Mouse (Mus musculus) lung, postnatal 36 days (tissue): ENCODE results near the gene Slco4c1.

ENCODE experiments used
- DNase-seq: peaks from one replicate; pipeline ENCODE4 v3.0.0; 2022; ENCODE audit warnings: mixed read lengths

Gene Slco4c1

GRCm38 (mm10) chr1:96768264-96768663, 103.7 kb downstream of the Slco4c1 start:
- DNase-seq = no peak

- DNase-seq = no peak
Observed at GRCm38 (mm10) chr1:96766535-96766934, 105.4 kb downstream of the Slco4c1 start.
